Mouse (Mus musculus) embryonic fibroblast, embryonic 13.5 days (primary cell): Measurements from ENCODE around the gene Rflna.

ENCODE experiments used
- CTCF ChIP-seq: IDR thresholded peaks from 2 replicates; pipeline ENCODE4 v1.5.1; 2011; ENCODE audit warnings: mild to moderate bottlenecking, control low read depth, low read length, moderate library complexity, borderline replicate concordance; ENCODE audit not compliant: insufficient read depth
- POLR2A ChIP-seq: IDR thresholded peaks from 2 replicates; pipeline ENCODE4 v1.6.1; 2011; ENCODE audit warnings: low read depth, mild to moderate bottlenecking, control low read depth, low read length, moderate library complexity

DNA sequence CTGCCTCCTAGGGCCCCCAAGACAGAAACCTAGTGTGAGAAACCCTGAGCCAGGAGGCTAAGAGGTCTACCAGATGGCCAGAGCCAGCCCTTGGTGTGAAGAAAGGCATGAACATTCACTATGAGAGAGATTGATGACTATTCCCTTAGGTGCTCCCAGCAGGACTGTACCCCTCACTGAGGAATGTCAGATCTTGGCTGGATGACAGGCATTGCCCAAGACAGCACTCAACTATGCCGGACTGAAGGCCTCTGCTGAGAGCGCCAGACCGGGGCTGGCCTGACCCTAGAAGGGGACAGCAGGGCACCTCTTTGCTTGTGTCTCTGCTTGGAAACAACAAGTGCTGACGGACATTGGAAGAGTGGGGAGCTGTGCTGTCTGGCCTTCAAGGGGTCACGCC lies 16.1 kb downstream of the Rflna start:
- TF ChIP-seq CTCF (no peak), POLR2A (no peak)
